Mouse (Mus musculus) spleen, adult 2 months (tissue): ENCODE data around the gene Nrip2. TPM values are rescaled to one million over a fixed set of nuclear protein-coding genes. Genes with fewer than 3 reads are reported as not detected.

Experiments used
- DNase-seq, 2 experiments: peaks; one replicate each; pipeline versions ENCODE4 v3.0.0 to v3.0.0-alpha.2; 2012 to 2021; ENCODE audit warnings: low spot score in 2 of 2, low read depth in 1 of 2
- H3K27ac ChIP-seq: fragments of 200-500 bp; 2 replicates; pipeline ENCODE4 v1.5.1; 2012; ENCODE audit warnings: low read length, inconsistent platforms; ENCODE audit not compliant: insufficient read depth
- H3K27me3 ChIP-seq: fragments of 200-500 bp; 2 replicates; pipeline ENCODE4 v1.6.1; 2012; ENCODE audit warnings: mild to moderate bottlenecking, moderate library complexity, low read length, inconsistent platforms; ENCODE audit not compliant: control insufficient read depth, insufficient read depth
- H3K36me3 ChIP-seq: fragments of 200-500 bp; 2 replicates; pipeline ENCODE4 v1.6.1; 2012; ENCODE audit warnings: mild to moderate bottlenecking, low read length, inconsistent platforms; ENCODE audit not compliant: control insufficient read depth, insufficient read depth
- H3K4me1 ChIP-seq: fragments of 200-500 bp; 2 replicates; pipeline ENCODE4 v1.6.1; 2011; ENCODE audit warnings: inconsistent platforms; ENCODE audit not compliant: control insufficient read depth, insufficient read depth, insufficient read length
- H3K4me3 ChIP-seq: fragments of 200-500 bp; 2 replicates; pipeline ENCODE4 v1.5.1; 2011; ENCODE audit warnings: mild to moderate bottlenecking, inconsistent platforms; ENCODE audit not compliant: insufficient read depth, insufficient read length; ENCODE audit errors: extremely low read depth
- CTCF ChIP-seq: fragments of 200-500 bp; IDR thresholded peaks from 2 replicates; pipeline ENCODE4 v1.5.1; 2011; ENCODE audit warnings: mild to moderate bottlenecking, inconsistent platforms; ENCODE audit not compliant: insufficient read depth, insufficient read length, insufficient replicate concordance; ENCODE audit errors: extremely low read depth
- POLR2A ChIP-seq: fragments of 200-500 bp; IDR thresholded peaks from 2 replicates; pipeline ENCODE4 v1.6.1; 2011; ENCODE audit warnings: low read depth, low read length, inconsistent platforms
- WGBS: fragments of 180-500 bp; shearing (Covaris S2); methylation state at CpG from one replicate; pipeline ENCODE4 v1.1.7; 2018; 5-methylcytosine and 5-hydroxymethylcytosine counted together
- polyA plus RNA-seq: library from polyadenylated mRNA; depleted of rRNA; stranded (reverse); fragments of >200 nt; gene quantifications from 2 replicates; pipeline ENCODE4 v1.2.3, GENCODE M21; 2012

Nrip2 gene
- polyA plus RNA-seq, 1 experiment, result 0.28 TPM

DNA sequence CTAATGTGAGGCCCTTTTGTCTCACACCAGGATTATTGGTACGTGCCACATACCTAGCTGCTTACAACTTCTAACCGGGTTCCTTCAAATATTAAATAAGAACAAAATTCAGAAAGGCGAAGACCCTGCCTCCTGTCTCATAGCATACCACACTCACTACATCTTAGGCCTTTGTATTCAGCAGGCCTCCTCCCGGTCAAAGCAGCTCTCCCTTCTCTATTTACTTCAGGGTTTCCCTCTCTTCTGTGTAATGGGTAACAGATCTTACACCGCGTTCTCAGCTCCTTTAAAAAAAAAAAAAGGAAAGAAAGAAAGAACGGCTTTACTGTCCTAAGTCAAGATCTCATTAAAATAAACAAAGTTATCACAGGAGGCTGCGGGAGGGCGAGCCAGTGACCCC lies 37.2 kb upstream of the Nrip2 start:
- WGBS, result 22% methylated on average over 9 of the region's 9 CpGs
- TF ChIP-seq POLR2A (no peak), CTCF (no peak)
- DNase-seq, result no peak

DNA sequence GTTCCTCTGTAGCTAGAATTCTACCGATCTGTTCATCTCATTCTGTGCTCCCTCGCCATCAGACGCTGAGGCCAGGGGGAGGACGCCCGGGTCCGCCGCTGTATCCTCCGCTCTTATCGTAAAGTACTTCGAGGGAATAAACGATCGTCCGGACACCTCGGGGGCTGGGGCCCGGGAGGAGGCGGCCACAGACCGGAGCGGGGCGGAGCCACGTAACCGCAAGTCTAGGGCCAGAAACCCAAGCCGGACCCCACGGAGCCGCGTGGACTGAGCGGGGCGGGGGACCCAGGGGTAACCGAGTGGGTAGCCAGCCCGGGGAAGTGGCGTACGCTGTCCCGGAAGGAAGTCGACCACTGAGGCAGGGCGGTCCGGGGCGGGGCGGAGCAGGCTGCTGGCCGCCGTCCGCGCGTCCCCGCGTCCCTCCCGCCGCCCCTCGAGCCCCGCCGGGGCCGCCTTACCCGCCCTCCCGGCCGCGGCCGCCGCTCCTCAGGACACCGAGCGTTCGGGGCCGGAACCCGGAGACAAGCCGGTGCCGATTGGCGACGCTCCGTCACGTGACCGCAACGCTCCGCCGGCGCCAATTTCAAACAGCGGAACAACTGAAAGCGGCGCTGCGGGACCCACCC lies 36.6 kb upstream of the Nrip2 start, which contains the start of the genes Rhno1 and Foxm1:
Rhno1 (minus strand) TSS at position 531 of the 626 bp plus-strand sequence.
Foxm1 (plus strand) TSS at position 587 of the 626 bp plus-strand sequence.
- Histone ChIP-seq H3K27me3 (no peaks in the 10 kb centered on the region), H3K36me3 (peaks cover 4% of the 10 kb centered on the region; the same call in 1 of the 2 replicates), H3K27ac (peak within 1 kb of the TSS; percentile 85), H3K4me3 (peak within 1 kb of the TSS; percentile 95), H3K4me1 (0 out of 2 replicates have a peak, but pooled peaks cover 3% of the 10 kb centered on the region)
- peak; percentile 42 to 75 for DNase-seq
- TF ChIP-seq POLR2A, result no peak; the same call in 1 of the 2 replicates
- no peak for TF ChIP-seq CTCF
- WGBS, result under 1% methylated on average over 76 of the region's 76 CpGs

More for the DNA sequence above, 37.2 kb upstream of the Nrip2 start:
- Histone ChIP-seq H3K4me1 (0 out of 2 replicates have a peak, but pooled peaks cover 3% of the 10 kb centered on the region), H3K4me3 (peak overlapping the region; percentile 95), H3K27me3 (no peaks in the 10 kb centered on the region), H3K36me3 (peaks cover 5% of the 10 kb centered on the region; the same call in 1 of the 2 replicates), H3K27ac (no peak overlapping the region; the same call in 1 of the 2 replicates)

DNA sequence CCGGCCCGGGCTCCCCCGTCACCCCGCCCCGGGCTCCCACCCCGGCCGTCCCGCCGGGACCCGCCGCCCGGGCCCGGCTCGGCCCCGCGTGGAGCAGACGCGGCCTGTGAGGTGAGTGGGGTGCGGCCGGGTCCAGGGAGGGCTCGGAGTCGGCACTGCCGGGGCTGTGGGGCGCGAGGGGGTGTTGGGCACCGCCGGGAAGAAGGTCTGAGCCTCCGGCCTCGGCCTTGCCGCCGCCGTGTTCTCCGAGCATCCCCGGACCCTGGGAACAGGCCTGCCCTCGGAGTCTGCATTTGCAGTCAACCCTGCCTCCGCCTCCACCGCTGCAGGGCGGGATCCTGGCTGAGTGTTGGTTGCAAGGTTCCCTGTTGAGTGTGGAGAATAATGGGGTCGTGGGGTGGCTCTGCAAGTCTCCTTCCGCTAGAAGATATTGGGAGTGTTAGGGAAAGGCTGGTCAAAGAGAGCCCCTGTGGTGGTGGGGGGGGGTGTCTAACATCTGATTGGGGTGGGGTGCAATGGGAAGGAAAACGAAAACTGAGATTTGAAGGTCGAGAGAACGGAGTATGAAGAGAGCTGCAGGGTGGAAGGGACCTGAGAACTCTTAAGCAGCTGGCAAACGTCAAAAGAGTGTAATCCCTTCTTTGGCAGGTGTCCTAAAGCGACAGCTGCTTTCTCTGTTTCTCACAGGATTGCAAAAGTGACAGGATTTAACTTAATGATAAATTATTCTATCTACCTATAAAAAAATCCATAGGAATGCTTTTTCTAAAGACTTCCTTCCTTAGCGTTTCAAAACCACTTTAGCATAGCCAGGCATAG lies 35.9 kb upstream of the Nrip2 start:
- no peak for DNase-seq
- Histone ChIP-seq H3K4me3 (peak overlapping the region; percentile 95), H3K36me3 (peaks cover 3% of the 10 kb centered on the region; the same call in 1 of the 2 replicates), H3K27ac (no peak overlapping the region), H3K27me3 (no peaks in the 10 kb centered on the region), H3K4me1 (0 out of 2 replicates have a peak, but pooled peaks cover 3% of the 10 kb centered on the region)
- 2% methylated on average over 46 of the region's 46 CpGs for WGBS
- TF ChIP-seq POLR2A (no peak), CTCF (no peak)

DNA sequence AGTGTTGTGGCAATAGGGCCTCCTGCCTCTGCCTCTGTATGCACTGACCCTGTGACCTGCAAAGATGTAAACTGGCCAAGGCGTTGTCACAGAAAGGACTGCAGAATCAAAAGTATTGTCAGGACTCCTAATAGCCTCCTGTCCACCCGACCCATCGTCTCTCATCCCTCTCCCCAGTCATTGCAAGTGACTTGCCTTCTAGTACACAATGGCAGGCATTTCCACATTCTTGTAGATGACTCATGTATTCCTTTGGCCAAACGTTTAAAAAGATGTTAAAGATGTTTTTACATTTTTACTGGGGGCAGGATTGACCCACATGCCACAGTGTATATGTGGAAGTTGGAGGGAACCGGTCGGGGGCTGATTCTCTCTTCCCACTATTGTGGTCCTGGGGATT lies 34.4 kb upstream of the Nrip2 start:
- no peaks in the 10 kb centered on the region for H3K27me3 ChIP-seq
- H3K4me3 ChIP-seq, result no peak overlapping the region
- H3K27ac ChIP-seq, result no peak overlapping the region
- H3K36me3 ChIP-seq, result no peaks in the 10 kb centered on the region
- H3K4me1 ChIP-seq, result 0 out of 2 replicates have a peak, but pooled peaks cover 3% of the 10 kb centered on the region
- TF ChIP-seq POLR2A (no peak), CTCF (no peak)
- WGBS, result 72% methylated on average over 6 of the region's 6 CpGs
- DNase-seq, result no peak

DNA sequence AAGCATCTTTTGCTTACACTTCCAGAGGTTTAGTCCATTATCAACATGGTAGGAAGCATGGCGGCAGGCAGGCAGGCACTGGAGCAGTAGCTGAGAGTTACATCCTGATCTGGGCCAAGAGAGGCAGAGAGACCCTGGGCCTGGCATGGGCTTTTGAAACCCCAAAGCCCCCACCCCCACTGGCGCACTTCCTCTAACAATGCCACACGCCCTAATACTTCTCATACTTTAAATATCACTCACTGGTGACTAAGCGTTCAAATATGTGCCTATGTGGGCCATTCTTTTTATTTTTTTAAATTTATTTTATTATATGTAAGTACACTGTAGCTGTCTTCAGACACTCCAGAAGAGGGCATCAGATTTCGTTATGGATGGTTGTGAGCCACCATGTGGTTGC lies 32.6 kb upstream of the Nrip2 start:
- no peak for TF ChIP-seq CTCF
- no peak for TF ChIP-seq POLR2A
- Histone ChIP-seq H3K27me3 (no peaks in the 10 kb centered on the region), H3K4me3 (no peak overlapping the region), H3K36me3 (no peaks in the 10 kb centered on the region), H3K27ac (no peak overlapping the region), H3K4me1 (0 out of 2 replicates have a peak, but pooled peaks cover 3% of the 10 kb centered on the region)
- DNase-seq, result no peak
- 89% methylated on average over 5 of the region's 5 CpGs for WGBS

DNA sequence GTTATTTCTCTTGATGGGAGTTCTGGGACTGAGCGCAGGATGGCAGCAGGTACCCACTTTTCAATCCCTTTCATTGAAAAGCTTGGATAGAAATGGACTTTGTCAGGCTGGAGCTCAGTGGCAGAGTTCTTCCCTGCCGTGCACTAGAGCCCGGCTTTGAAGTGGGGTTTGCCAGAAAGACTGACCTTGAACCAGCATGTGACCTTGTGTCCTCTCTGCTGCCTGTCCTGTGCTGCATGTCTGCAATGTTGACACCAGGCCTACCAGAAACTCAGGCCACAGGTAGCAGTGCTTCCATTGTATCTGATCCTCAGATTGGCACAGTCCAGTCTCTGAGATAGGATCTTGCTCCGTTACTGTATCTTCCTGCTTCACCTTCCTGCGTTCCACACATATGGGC lies 29.1 kb upstream of the Nrip2 start:
- Histone ChIP-seq H3K27me3 (no peaks in the 10 kb centered on the region), H3K4me3 (no peak overlapping the region), H3K36me3 (peaks cover 8% of the 10 kb centered on the region), H3K27ac (no peak overlapping the region), H3K4me1 (no peaks in the 10 kb centered on the region)
- DNase-seq, result no peak
- 98% methylated on average over 5 of the region's 5 CpGs for WGBS
- TF ChIP-seq POLR2A, result no peak
- TF ChIP-seq CTCF, result no peak
